Mouse (Mus musculus): ENCODE data around the gene Cst9.

Gene Cst9

DNA sequence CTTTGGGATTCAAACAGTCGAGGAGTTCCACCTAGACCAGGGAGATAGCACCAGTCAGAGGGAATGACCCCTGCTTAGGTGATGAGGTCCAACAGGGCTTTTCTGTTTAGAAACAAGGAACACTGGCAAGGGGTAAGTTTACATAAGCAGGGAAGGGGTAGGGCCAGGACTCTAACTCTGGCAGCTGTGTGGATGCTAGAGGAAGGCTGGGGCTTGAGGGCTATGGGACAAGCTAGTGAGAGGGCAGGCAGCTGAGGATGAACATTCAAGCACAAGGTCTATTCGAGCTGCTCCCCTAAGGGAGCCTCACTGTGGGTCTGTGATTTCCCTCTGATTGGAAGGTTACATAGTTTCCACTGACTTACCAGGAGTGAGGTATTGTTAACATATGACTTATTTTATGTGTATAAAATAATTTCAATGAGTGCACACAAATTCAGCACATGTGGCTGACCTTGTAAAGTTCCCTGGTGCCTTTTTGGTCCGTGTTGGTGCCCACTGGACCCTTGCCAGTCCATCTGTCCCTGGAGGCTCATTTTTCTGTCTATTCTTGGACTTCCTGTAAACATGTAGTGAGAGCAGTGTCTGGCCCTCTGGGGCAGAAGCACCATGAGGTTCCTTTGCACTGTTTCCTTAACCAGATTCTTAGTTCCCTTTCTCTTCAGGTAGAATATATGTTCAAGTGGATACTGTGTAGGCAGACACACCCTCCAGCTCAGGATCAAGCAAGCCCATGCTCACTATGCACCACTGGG is 42.2 kb downstream of the Cst9 start:
- no peak for DNase-seq (ENCODE audit: low spot score)

DNA sequence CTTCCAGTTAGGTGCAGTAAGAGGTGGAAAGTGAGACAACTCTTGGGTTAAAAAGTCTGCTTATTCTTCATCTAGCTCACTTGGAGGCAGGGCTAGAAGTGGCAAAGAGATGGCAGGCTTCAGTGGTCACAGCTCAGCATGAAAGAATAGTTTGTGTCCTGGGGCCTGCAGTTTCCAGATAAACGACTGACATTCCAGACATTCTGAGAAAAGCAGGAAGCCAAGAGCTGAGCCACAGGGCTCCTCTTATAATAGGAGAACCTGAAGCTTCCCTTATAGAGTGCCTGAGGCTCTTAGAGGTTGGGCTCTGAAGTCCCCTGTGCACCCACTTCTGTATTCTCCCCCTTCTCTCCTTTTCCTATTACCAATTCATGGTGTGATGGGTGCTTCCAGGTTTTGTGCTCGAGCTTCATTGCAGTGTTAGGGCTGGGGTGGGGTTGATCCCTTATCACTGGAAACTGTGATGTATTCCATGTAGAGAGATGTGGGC is 43.7 kb downstream of the Cst9 start:
- no peak for DNase-seq (ENCODE audit: low spot score)

DNA sequence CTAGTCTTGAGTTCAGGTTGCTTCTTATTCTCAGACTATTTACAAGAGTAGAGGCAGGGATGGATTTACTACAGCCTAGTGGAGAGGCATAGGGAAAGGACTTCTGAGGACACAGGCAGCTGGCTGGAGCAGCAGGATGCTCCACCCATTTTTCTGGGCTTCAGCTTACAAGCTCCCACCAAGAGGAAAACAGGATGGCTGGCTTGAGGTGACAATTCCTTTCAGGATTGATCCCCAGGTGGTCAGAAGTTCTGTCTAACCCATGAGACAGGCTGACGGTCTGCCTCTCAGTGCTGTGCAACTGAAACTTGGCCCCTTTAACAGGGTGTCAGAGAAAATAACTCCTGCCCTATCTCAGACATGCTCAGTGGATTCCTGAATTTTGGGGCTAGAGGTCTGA is 44.3 kb downstream of the Cst9 start:
- no peak for DNase-seq (ENCODE audit: low spot score)

DNA sequence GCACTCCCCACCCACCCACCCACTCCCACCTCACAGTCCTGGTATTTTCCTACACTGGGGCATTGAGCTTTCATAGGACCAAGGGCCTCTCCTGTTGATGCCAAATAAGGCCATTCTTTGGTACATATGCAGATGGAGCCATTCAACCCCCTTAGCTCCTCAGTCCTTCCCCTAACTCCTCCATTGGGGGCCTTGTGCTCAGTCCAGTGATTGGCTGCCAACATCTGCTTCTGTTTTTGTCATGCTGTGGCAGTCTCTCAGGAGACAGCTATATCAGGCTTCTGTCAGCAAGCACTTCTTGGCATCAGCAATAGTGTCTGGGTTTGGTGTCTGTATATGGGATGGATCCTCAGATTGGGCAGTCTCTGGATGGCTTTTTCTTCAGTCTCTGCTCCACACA is 49.8 kb downstream of the Cst9 start:
- DNase-seq (ENCODE audit: low spot score) = no peak

Measured in embryo, embryonic 10.5 days (tissue).